Mouse (Mus musculus): ENCODE measurements at regions not wholly inside any gene's neighbourhood (a gene's known extent, or its start where the extent isn't known, plus 50 kb on each side); places are given as distances from the start of the nearest gene placed in this dataset.

- Histone ChIP-seq H3K4me2 (ENCODE audit: low read depth, low read length) (no peak overlapping the region), H3K4me1 (replicated peaks; ENCODE audit: control insufficient read depth, insufficient read depth, low read length) (peaks cover under 1% of the 10 kb centered on the region; the same call in 1 of the 2 replicates), H3K27ac (ENCODE audit: low read length) (peak overlapping the region; percentile 18), H3K27me3 (ENCODE audit: control insufficient read depth, insufficient read depth, low read depth, low read length) (no peaks in the 10 kb centered on the region), H3K4me3 (ENCODE audit: low read length) (no peak overlapping the region), H3K9ac (ENCODE audit: low read length) (no peak overlapping the region), H3K36me3 (ENCODE audit: control insufficient read depth, insufficient read depth, low read length) (no peaks in the 10 kb centered on the region), H3K9me3 (ENCODE audit: control insufficient read depth, low read length) (no peaks in the 10 kb centered on the region)
- WGBS: 38% methylated on average over 11 of the region's 11 CpGs
- peak; percentile 82 for ATAC-seq (ENCODE audit: low read depth)
These were observed 63.5 kb upstream of the Gm11983 start for GRCm38 (mm10) chr11:6900769-6901481.

DNA sequence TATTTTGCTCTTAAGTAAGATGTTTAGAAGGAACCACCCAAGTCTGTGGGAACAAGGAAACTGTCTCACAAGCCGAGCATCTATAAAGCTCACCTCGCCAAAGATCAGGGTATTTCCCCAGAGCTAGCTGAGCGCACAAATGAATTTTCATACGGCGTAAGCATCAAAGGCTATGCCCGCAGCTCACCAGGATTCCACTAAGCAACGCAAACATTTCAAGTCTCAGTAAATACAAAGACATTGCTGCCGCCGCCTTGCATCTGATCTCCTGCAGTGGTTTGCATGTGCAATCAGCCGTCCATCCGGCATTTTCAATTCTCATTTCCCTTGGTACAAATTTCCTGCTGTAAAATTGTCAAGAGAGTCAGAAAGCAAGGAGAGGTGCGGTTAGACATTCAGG is 62.9 kb upstream of the Gm11983 start:
- WGBS: 55% methylated on average over 12 of the region's 12 CpGs
- no peaks in the 10 kb centered on the region for H3K36me3 ChIP-seq (ENCODE audit: control insufficient read depth, insufficient read depth, low read length)
- no peaks in the 10 kb centered on the region for H3K27me3 ChIP-seq (ENCODE audit: control insufficient read depth, insufficient read depth, low read depth, low read length)
- H3K9ac ChIP-seq (ENCODE audit: low read length): no peak overlapping the region
- peak overlapping the region; percentile 18; the same call in 1 of the 2 replicates for H3K27ac ChIP-seq (ENCODE audit: low read length)
- no peak overlapping the region for H3K4me2 ChIP-seq (ENCODE audit: low read depth, low read length)
- H3K4me1 ChIP-seq (replicated peaks; ENCODE audit: control insufficient read depth, insufficient read depth, low read length): peaks cover 4% of the 10 kb centered on the region; the same call in 1 of the 2 replicates
- no peak overlapping the region for H3K4me3 ChIP-seq (ENCODE audit: low read length)
- no peaks in the 10 kb centered on the region for H3K9me3 ChIP-seq (ENCODE audit: control insufficient read depth, low read length)
- no peak for ATAC-seq (ENCODE audit: low read depth)

GRCm38 (mm10) chr11:6899271-6900005 is 62.0 kb upstream of the Gm11983 start:
- Histone ChIP-seq H3K9ac (ENCODE audit: low read length) (no peak overlapping the region), H3K9me3 (ENCODE audit: control insufficient read depth, low read length) (no peaks in the 10 kb centered on the region), H3K4me1 (replicated peaks; ENCODE audit: control insufficient read depth, insufficient read depth, low read length) (peaks cover 4% of the 10 kb centered on the region), H3K36me3 (ENCODE audit: control insufficient read depth, insufficient read depth, low read length) (no peaks in the 10 kb centered on the region), H3K4me2 (ENCODE audit: low read depth, low read length) (no peak overlapping the region), H3K27ac (ENCODE audit: low read length) (no peak overlapping the region), H3K27me3 (ENCODE audit: control insufficient read depth, insufficient read depth, low read depth, low read length) (no peaks in the 10 kb centered on the region), H3K4me3 (ENCODE audit: low read length) (no peak overlapping the region)
- ATAC-seq (ENCODE audit: low read depth): no peak
- 43% methylated on average over 13 of the region's 13 CpGs for WGBS

- WGBS: 75% methylated on average over 5 of the region's 5 CpGs
These were observed 61.1 kb upstream of the Gm11983 start for GRCm38 (mm10) chr11:6898357-6899097.

DNA sequence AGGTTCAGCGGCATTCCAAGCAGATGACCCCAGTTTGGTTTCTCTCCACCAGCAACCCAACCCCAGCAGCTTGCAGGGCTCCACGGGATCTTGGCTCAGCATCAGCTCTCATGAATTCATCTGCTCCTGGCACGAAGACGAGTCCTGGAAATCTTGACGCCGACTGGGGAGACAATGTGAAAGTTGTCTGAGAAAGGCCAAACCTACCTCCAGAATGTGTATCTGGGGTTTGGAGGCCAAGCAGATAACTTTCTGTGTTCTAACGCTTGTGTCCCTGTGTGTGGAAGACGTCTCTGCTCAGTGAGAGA is 58.3 kb upstream of the Gm11983 start:
- peak; percentile 58 for ATAC-seq (ENCODE audit: low read depth)
- peaks cover 4% of the 10 kb centered on the region for H3K4me1 ChIP-seq (replicated peaks; ENCODE audit: control insufficient read depth, insufficient read depth, low read length)
- WGBS: 22% methylated on average over 8 of the region's 8 CpGs

More at GRCm38 (mm10) chr11:6898357-6899097, 61.1 kb upstream of the Gm11983 start:
- ATAC-seq (ENCODE audit: low read depth): no peak
- no peaks in the 10 kb centered on the region for H3K9me3 ChIP-seq (ENCODE audit: control insufficient read depth, low read length)
- no peak overlapping the region for H3K27ac ChIP-seq (ENCODE audit: low read length)
- H3K27me3 ChIP-seq (ENCODE audit: control insufficient read depth, insufficient read depth, low read depth, low read length): no peaks in the 10 kb centered on the region
- peaks cover 4% of the 10 kb centered on the region for H3K4me1 ChIP-seq (replicated peaks; ENCODE audit: control insufficient read depth, insufficient read depth, low read length)
- no peaks in the 10 kb centered on the region for H3K36me3 ChIP-seq (ENCODE audit: control insufficient read depth, insufficient read depth, low read length)
- H3K4me3 ChIP-seq (ENCODE audit: low read length): no peak overlapping the region
- no peak overlapping the region for H3K4me2 ChIP-seq (ENCODE audit: low read depth, low read length)
- no peak overlapping the region for H3K9ac ChIP-seq (ENCODE audit: low read length)

DNA sequence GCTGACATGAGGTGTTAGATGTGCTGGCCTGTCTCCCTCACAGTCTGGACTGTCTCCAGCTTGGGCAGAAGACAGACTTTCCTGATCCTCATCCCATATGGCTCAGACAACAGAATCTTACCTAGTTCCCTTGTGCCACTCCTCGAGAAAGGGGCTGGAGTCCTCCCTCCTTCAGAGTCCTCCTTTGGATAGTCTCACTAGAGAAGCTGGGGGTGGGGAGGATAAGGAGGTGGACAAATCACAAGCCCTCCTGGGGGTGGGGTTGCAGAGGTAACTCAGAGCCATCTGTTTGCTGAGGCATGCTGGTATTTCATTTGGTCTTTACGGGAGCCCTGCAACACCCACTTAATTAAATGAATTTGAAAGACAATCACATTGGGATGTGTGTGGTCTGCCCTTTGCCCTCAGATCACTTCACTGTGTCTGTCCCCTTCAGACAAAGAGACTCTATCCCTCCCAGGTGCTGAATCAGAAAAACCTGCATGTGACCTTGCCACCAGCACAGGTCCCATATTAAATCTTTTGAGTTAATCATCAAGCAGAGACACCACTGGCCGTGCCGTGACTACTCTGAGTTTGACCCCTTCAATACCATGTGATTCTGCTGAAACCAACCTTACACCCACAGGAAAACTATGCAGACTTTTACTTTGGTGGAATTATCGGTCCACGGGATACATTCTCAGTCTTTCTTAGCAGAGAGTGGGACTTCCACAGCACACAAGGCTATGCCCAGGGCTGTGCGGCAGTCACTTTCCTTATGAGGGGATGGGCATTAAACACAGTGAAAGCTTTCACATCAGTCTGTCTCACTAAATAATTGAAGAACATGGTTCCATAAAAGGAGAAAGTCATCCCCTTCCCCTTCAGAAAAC is 57.7 kb upstream of the Gm11983 start:
- ATAC-seq (ENCODE audit: low read depth): peak; percentile 61
- Histone ChIP-seq H3K4me3 (ENCODE audit: low read length) (no peak overlapping the region), H3K9ac (ENCODE audit: low read length) (no peak overlapping the region), H3K9me3 (ENCODE audit: control insufficient read depth, low read length) (no peaks in the 10 kb centered on the region), H3K4me2 (ENCODE audit: low read depth, low read length) (no peak overlapping the region), H3K27ac (ENCODE audit: low read length) (peak overlapping the region; percentile 37), H3K27me3 (ENCODE audit: control insufficient read depth, insufficient read depth, low read depth, low read length) (no peaks in the 10 kb centered on the region), H3K4me1 (replicated peaks; ENCODE audit: control insufficient read depth, insufficient read depth, low read length) (peaks cover 4% of the 10 kb centered on the region), H3K36me3 (ENCODE audit: control insufficient read depth, insufficient read depth, low read length) (no peaks in the 10 kb centered on the region)
- 33% methylated on average over 7 of the region's 7 CpGs for WGBS

More for the DNA sequence above, 58.3 kb upstream of the Gm11983 start:
- no peak overlapping the region for H3K4me2 ChIP-seq (ENCODE audit: low read depth, low read length)
- 0 out of 2 replicates have a peak overlapping the region, but pooled peaks have one; percentile 20 for H3K27ac ChIP-seq (ENCODE audit: low read length)
- H3K4me3 ChIP-seq (ENCODE audit: low read length): no peak overlapping the region
- H3K27me3 ChIP-seq (ENCODE audit: control insufficient read depth, insufficient read depth, low read depth, low read length): no peaks in the 10 kb centered on the region
- no peaks in the 10 kb centered on the region for H3K9me3 ChIP-seq (ENCODE audit: control insufficient read depth, low read length)
- no peak overlapping the region for H3K9ac ChIP-seq (ENCODE audit: low read length)
- H3K36me3 ChIP-seq (ENCODE audit: control insufficient read depth, insufficient read depth, low read length): no peaks in the 10 kb centered on the region

DNA sequence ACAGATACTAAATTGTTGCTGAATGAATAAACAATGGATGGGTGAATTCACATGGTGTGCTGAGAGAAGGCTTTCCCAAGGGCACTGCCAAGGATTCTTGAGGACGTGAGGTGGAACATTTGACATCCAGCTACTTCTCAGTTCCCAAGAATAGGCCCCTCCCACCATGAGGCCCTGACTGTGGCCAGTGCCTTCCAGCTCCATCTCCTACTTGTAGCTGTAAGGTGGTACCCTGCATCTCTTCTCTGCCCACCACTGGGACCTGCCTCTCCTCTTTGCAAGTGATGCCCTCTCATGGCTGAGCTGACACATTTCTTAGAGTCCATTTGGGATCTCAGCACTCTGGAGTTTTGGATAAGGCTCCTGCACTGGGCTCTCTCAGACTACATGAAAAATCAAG is 56.3 kb upstream of the Gm11983 start:
- Histone ChIP-seq H3K9me3 (ENCODE audit: control insufficient read depth, low read length) (no peaks in the 10 kb centered on the region), H3K9ac (ENCODE audit: low read length) (no peak overlapping the region), H3K4me1 (replicated peaks; ENCODE audit: control insufficient read depth, insufficient read depth, low read length) (peaks cover 4% of the 10 kb centered on the region), H3K4me3 (ENCODE audit: low read length) (no peak overlapping the region), H3K27me3 (ENCODE audit: control insufficient read depth, insufficient read depth, low read depth, low read length) (no peaks in the 10 kb centered on the region), H3K27ac (ENCODE audit: low read length) (no peak overlapping the region), H3K36me3 (ENCODE audit: control insufficient read depth, insufficient read depth, low read length) (no peaks in the 10 kb centered on the region), H3K4me2 (ENCODE audit: low read depth, low read length) (no peak overlapping the region)
- 44% methylated on average over 1 of the region's 1 CpGs for WGBS
- no peak for ATAC-seq (ENCODE audit: low read depth)

GRCm38 (mm10) chr11:6893063-6893462 is 55.6 kb upstream of the Gm11983 start:
- no peaks in the 10 kb centered on the region for H3K36me3 ChIP-seq (ENCODE audit: control insufficient read depth, insufficient read depth, low read length)
- WGBS: 89% methylated on average over 3 of the region's 3 CpGs
- no peak overlapping the region for H3K4me3 ChIP-seq (ENCODE audit: low read length)
- H3K9me3 ChIP-seq (ENCODE audit: control insufficient read depth, low read length): no peaks in the 10 kb centered on the region
- no peak overlapping the region for H3K4me2 ChIP-seq (ENCODE audit: low read depth, low read length)
- no peaks in the 10 kb centered on the region for H3K27me3 ChIP-seq (ENCODE audit: control insufficient read depth, insufficient read depth, low read depth, low read length)
- no peak overlapping the region for H3K9ac ChIP-seq (ENCODE audit: low read length)
- ATAC-seq (ENCODE audit: low read depth): no peak
- H3K4me1 ChIP-seq (replicated peaks; ENCODE audit: control insufficient read depth, insufficient read depth, low read length): peaks cover 4% of the 10 kb centered on the region
- no peak overlapping the region for H3K27ac ChIP-seq (ENCODE audit: low read length)
